ENCODE assay signal across 8 mouse cellular contexts in genomic region chr3:137991183-137991582, GRCm38 (mm10). TPM values are rescaled to one million over a fixed set of nuclear protein-coding genes. Genes with fewer than 3 reads are reported as not detected.
DNase-seq lines count a peak whose midpoint lies in the region; ATAC-seq lines count a peak whose summit lies in the region.

No protein-coding gene starts in this region.

- peaks cover 18% of the 10 kb centered on the region for H3K4me1 ChIP-seq in heart, embryonic 13.5 days
- H3K4me1 ChIP-seq in liver, embryonic 12.5 days: peaks cover 10% of the 10 kb centered on the region
- H3K4me1 ChIP-seq in stomach, embryonic 16.5 days (ENCODE audit: control insufficient read depth, insufficient read depth, low read length): no peaks in the 10 kb centered on the region

- no peaks in the 10 kb centered on the region for H3K9me3 ChIP-seq in heart, embryonic 13.5 days
- H3K9me3 ChIP-seq in liver, embryonic 12.5 days (replicated peaks): no peaks in the 10 kb centered on the region
- no peaks in the 10 kb centered on the region for H3K9me3 ChIP-seq in stomach, embryonic 16.5 days (replicated peaks; ENCODE audit: control insufficient read depth, low read length)

- 11% methylated on average over 11 of the region's 11 CpGs for WGBS in heart, embryonic 13.5 days
- WGBS in liver, embryonic 12.5 days (ENCODE audit: insufficient replicate concordance): 6% methylated on average over 11 of the region's 11 CpGs
- WGBS in stomach, embryonic 16.5 days: 14% methylated on average over 11 of the region's 11 CpGs

- H3K9ac ChIP-seq in heart, embryonic 13.5 days: no peak overlapping the region
- no peak overlapping the region for H3K9ac ChIP-seq in liver, embryonic 12.5 days
- H3K9ac ChIP-seq in stomach, embryonic 16.5 days (ENCODE audit: low read length): no peak overlapping the region

- no peak overlapping the region for H3K4me3 ChIP-seq in heart, embryonic 13.5 days
- H3K4me3 ChIP-seq in liver, embryonic 12.5 days: no peak overlapping the region
- no peak overlapping the region for H3K4me3 ChIP-seq in stomach, embryonic 16.5 days (replicated peaks; ENCODE audit: low read length)

- no peaks in the 10 kb centered on the region for H3K36me3 ChIP-seq in heart, embryonic 13.5 days
- no peaks in the 10 kb centered on the region for H3K36me3 ChIP-seq in liver, embryonic 12.5 days
- no peaks in the 10 kb centered on the region for H3K36me3 ChIP-seq in stomach, embryonic 16.5 days (ENCODE audit: control insufficient read depth, insufficient read depth, low read length)

- H3K27me3 ChIP-seq in heart, embryonic 13.5 days (replicated peaks): no peaks in the 10 kb centered on the region
- H3K27me3 ChIP-seq in liver, embryonic 12.5 days (replicated peaks): 0 out of 2 replicates have a peak, but pooled peaks cover 6% of the 10 kb centered on the region
- no peaks in the 10 kb centered on the region for H3K27me3 ChIP-seq in stomach, embryonic 16.5 days (ENCODE audit: control insufficient read depth, insufficient read depth, low read length)

- H3K4me2 ChIP-seq in heart, embryonic 13.5 days: no peak overlapping the region
- peak overlapping the region; percentile 25 for H3K4me2 ChIP-seq in liver, embryonic 12.5 days
- H3K4me2 ChIP-seq in stomach, embryonic 16.5 days (ENCODE audit: low read depth, low read length): no peak overlapping the region

- DNase-seq in CD4-positive helper T cell, adult 2 months (ENCODE audit: low read depth, low spot score): peak; percentile 89
- peak; percentile 93 for DNase-seq in brain, adult 2 months (ENCODE audit: low read depth, low spot score)
- peak; percentile 89 for DNase-seq in fibroblast of lung, adult 2 months (ENCODE audit: low read depth)
- peak; percentile 89 for DNase-seq in kidney, postnatal 10 days
- peak; percentile 80 to 89 for DNase-seq in natural killer cell, adult 2 months (ENCODE audit: low spot score in 2 of 2)

- H3K27ac ChIP-seq in heart, embryonic 13.5 days (replicated peaks): no peak overlapping the region
- H3K27ac ChIP-seq in liver, embryonic 12.5 days: no peak overlapping the region
- H3K27ac ChIP-seq in stomach, embryonic 16.5 days (ENCODE audit: low read length): no peak overlapping the region

- ATAC-seq in heart, embryonic 13.5 days (ENCODE audit: extremely low read depth, insufficient number of reproducible peaks, low FRiP score, low TSS enrichment): peak; percentile 40; the same call in 1 of the 2 replicates
- peak; percentile 90 for ATAC-seq in liver, embryonic 12.5 days
- peak; percentile 86 for ATAC-seq in stomach, embryonic 16.5 days (ENCODE audit: insufficient read depth, low FRiP score)

RNA-seq across cellular contexts. Expression of gene Dapp1, which starts 9.8 kb away (rescaled TPM):
- polyA plus RNA-seq in heart, embryonic 13.5 days (2015; fragmentation: Nextera tagmentation; extraction: Ambion mirVana): 13.0 and 14.5 TPM in 2 replicates
- polyA plus RNA-seq in liver, embryonic 12.5 days (2016; fragmentation: Nextera tagmentation; extraction: Ambion mirVana): 22.0 and 22.7 TPM in 2 replicates
- 17.3 and 18.0 TPM in 2 replicates for polyA plus RNA-seq in stomach, embryonic 16.5 days (2015; fragmentation: Nextera tagmentation; extraction: Ambion mirVana)

Comparison
In these comparisons a context has a peak if more than half of its experiments do, and no peak if none do; other contexts are left out.
1. ATAC-seq: peak in every context shown above with its lines; median percentile 90 in liver, embryonic 12.5 days; 86 in stomach, embryonic 16.5 days; 40 in heart, embryonic 13.5 days.